Mouse (Mus musculus): ENCODE data around the gene Iqcd.

GRCm38 (mm10) chr5:120570289-120570897, 18.4 kb upstream of the Iqcd start:
- TF ChIP-seq CTCF (IDR thresholded peaks at IDR 0.05) (no peak), EP300 (IDR thresholded peaks at IDR 0.05) (no peak)
